Mouse (Mus musculus): ENCODE measurements at regions not wholly inside any gene's neighbourhood (a gene's known extent, or its start where the extent isn't known, plus 50 kb on each side); places are given as distances from the start of the nearest gene placed in this dataset.

GRCm38 (mm10) chr16:62407526-62408165, 379.0 kb downstream of the Nsun3 start:
- no peak overlapping the region for H3K27ac ChIP-seq (ENCODE audit: low read length)
- H3K4me2 ChIP-seq (replicated peaks; ENCODE audit: low read depth, low read length), result no peak overlapping the region
- TF ChIP-seq CTCF (IDR thresholded peaks at IDR 0.05), result no peak
- no peak for TF ChIP-seq EP300 (IDR thresholded peaks at IDR 0.05)
- no peak overlapping the region for H3K4me3 ChIP-seq (ENCODE audit: low read depth, low read length)
- no peaks in the 10 kb centered on the region for H3K4me1 ChIP-seq (ENCODE audit: insufficient read depth, low read depth, low read length)
- DNase-seq (ENCODE audit: low spot score) (no peak), ATAC-seq (no peak)
- H3K27me3 ChIP-seq (replicated peaks; ENCODE audit: insufficient read depth, low read length), result no peaks in the 10 kb centered on the region
- H3K36me3 ChIP-seq (ENCODE audit: insufficient read depth, low read length), result no peaks in the 10 kb centered on the region
- no peak overlapping the region for H3K9ac ChIP-seq (replicated peaks; ENCODE audit: low read depth)
- H3K9me3 ChIP-seq (ENCODE audit: low read length), result no peaks in the 10 kb centered on the region
- WGBS, result 60% methylated on average over 3 of the region's 3 CpGs

GRCm38 (mm10) chr16:62406458-62406857, 380.2 kb downstream of the Nsun3 start:
- Histone ChIP-seq H3K27ac (ENCODE audit: low read length) (no peak overlapping the region), H3K4me1 (ENCODE audit: insufficient read depth, low read depth, low read length) (no peaks in the 10 kb centered on the region), H3K9ac (replicated peaks; ENCODE audit: low read depth) (no peak overlapping the region), H3K4me3 (ENCODE audit: low read depth, low read length) (no peak overlapping the region), H3K36me3 (ENCODE audit: insufficient read depth, low read length) (no peaks in the 10 kb centered on the region), H3K27me3 (replicated peaks; ENCODE audit: insufficient read depth, low read length) (no peaks in the 10 kb centered on the region), H3K9me3 (ENCODE audit: low read length) (no peaks in the 10 kb centered on the region), H3K4me2 (replicated peaks; ENCODE audit: low read depth, low read length) (no peak overlapping the region)
- DNase-seq (ENCODE audit: low spot score) (no peak), ATAC-seq (no peak)
- 57% methylated on average over 2 of the region's 2 CpGs for WGBS
- TF ChIP-seq EP300 (IDR thresholded peaks at IDR 0.05), result no peak
- no peak for TF ChIP-seq CTCF (IDR thresholded peaks at IDR 0.05)

- Histone ChIP-seq H3K4me1 (ENCODE audit: insufficient read depth, low read depth, low read length) (no peaks in the 10 kb centered on the region), H3K27ac (ENCODE audit: low read length) (no peak overlapping the region), H3K4me2 (replicated peaks; ENCODE audit: low read depth, low read length) (no peak overlapping the region), H3K9ac (replicated peaks; ENCODE audit: low read depth) (no peak overlapping the region), H3K9me3 (ENCODE audit: low read length) (no peaks in the 10 kb centered on the region), H3K36me3 (ENCODE audit: insufficient read depth, low read length) (no peaks in the 10 kb centered on the region), H3K27me3 (replicated peaks; ENCODE audit: insufficient read depth, low read length) (no peaks in the 10 kb centered on the region), H3K4me3 (ENCODE audit: low read depth, low read length) (no peak overlapping the region)
- no peak for TF ChIP-seq EP300 (IDR thresholded peaks at IDR 0.05)
- no peak for TF ChIP-seq CTCF (IDR thresholded peaks at IDR 0.05)
- ATAC-seq (no peak), DNase-seq (ENCODE audit: low spot score) (no peak)
Observed at GRCm38 (mm10) chr16:62357279-62357678, 429.3 kb downstream of the Nsun3 start.

- Histone ChIP-seq H3K27me3 (replicated peaks; ENCODE audit: insufficient read depth, low read length) (no peaks in the 10 kb centered on the region), H3K27ac (ENCODE audit: low read length) (no peak overlapping the region), H3K4me1 (ENCODE audit: insufficient read depth, low read depth, low read length) (no peaks in the 10 kb centered on the region), H3K9ac (replicated peaks; ENCODE audit: low read depth) (no peak overlapping the region), H3K4me2 (replicated peaks; ENCODE audit: low read depth, low read length) (no peak overlapping the region), H3K9me3 (ENCODE audit: low read length) (no peaks in the 10 kb centered on the region), H3K36me3 (ENCODE audit: insufficient read depth, low read length) (no peaks in the 10 kb centered on the region), H3K4me3 (ENCODE audit: low read depth, low read length) (no peak overlapping the region)
- WGBS, result 77% methylated on average over 3 of the region's 3 CpGs
- ATAC-seq, result no peak
- TF ChIP-seq CTCF (IDR thresholded peaks at IDR 0.05), result no peak
- TF ChIP-seq EP300 (IDR thresholded peaks at IDR 0.05), result no peak
- no peak for DNase-seq (ENCODE audit: low spot score)
Observed at GRCm38 (mm10) chr16:62356349-62356748, 430.3 kb downstream of the Nsun3 start.

- ATAC-seq, result no peak
- H3K4me3 ChIP-seq (ENCODE audit: low read depth, low read length), result no peak overlapping the region
- DNase-seq (ENCODE audit: low spot score), result no peak
- TF ChIP-seq CTCF (IDR thresholded peaks at IDR 0.05) (no peak), EP300 (IDR thresholded peaks at IDR 0.05) (no peak)
- no peaks in the 10 kb centered on the region for H3K27me3 ChIP-seq (replicated peaks; ENCODE audit: insufficient read depth, low read length)
- H3K4me2 ChIP-seq (replicated peaks; ENCODE audit: low read depth, low read length), result no peak overlapping the region
- no peaks in the 10 kb centered on the region for H3K4me1 ChIP-seq (ENCODE audit: insufficient read depth, low read depth, low read length)
- 72% methylated on average over 8 of the region's 8 CpGs for WGBS
- no peak overlapping the region for H3K9ac ChIP-seq (replicated peaks; ENCODE audit: low read depth)
- H3K27ac ChIP-seq (ENCODE audit: low read length), result no peak overlapping the region
- no peaks in the 10 kb centered on the region for H3K36me3 ChIP-seq (ENCODE audit: insufficient read depth, low read length)
- no peaks in the 10 kb centered on the region for H3K9me3 ChIP-seq (ENCODE audit: low read length)
Observed at GRCm38 (mm10) chr16:62355830-62356270, 430.8 kb downstream of the Nsun3 start.

- no peaks in the 10 kb centered on the region for H3K4me1 ChIP-seq (ENCODE audit: insufficient read depth, low read depth, low read length)
- H3K9me3 ChIP-seq (ENCODE audit: low read length), result no peaks in the 10 kb centered on the region
- ATAC-seq (no peak), DNase-seq (ENCODE audit: low spot score) (no peak)
- no peaks in the 10 kb centered on the region for H3K36me3 ChIP-seq (ENCODE audit: insufficient read depth, low read length)
- H3K27ac ChIP-seq (ENCODE audit: low read length), result no peak overlapping the region
- 70% methylated on average over 5 of the region's 5 CpGs for WGBS
- TF ChIP-seq EP300 (IDR thresholded peaks at IDR 0.05), result no peak
- TF ChIP-seq CTCF (IDR thresholded peaks at IDR 0.05), result no peak
- no peaks in the 10 kb centered on the region for H3K27me3 ChIP-seq (replicated peaks; ENCODE audit: insufficient read depth, low read length)
- no peak overlapping the region for H3K4me2 ChIP-seq (replicated peaks; ENCODE audit: low read depth, low read length)
- H3K9ac ChIP-seq (replicated peaks; ENCODE audit: low read depth), result no peak overlapping the region
- H3K4me3 ChIP-seq (ENCODE audit: low read depth, low read length), result no peak overlapping the region
Observed at GRCm38 (mm10) chr16:62327378-62328036, 459.1 kb downstream of the Nsun3 start.
